Comparison of ENCODE assay signal across 12 mouse cellular contexts in genomic region chr3:103497696-103498095, GRCm38 (mm10).
"Had no signal": no experiment of that assay in that cellular context is flagged by ENCODE, and none has a peak within 500 bp of the region (broad histone marks: within the 10 kb centered on the region; RNA-seq: fewer than 3 reads in every experiment).

No protein-coding gene starts in this region.

- H3K27ac ChIP-seq: kidney, embryonic 15.5 days; left cerebral cortex, adult 2 months; limb, embryonic 12.5 days; liver, embryonic 14.5 days; midbrain, embryonic 13.5 days had no signal

- H3K4me1 ChIP-seq: midbrain, embryonic 13.5 days had no signal

- ATAC-seq: lung, postnatal 0 days; midbrain, embryonic 13.5 days had no signal

- DNase-seq: kidney, postnatal 14 days; liver; lung, adult 2 months; lung, postnatal 36 days; right cerebral cortex, adult 18-20 months; thymus, postnatal 4 days had no signal

- H3K27me3 ChIP-seq: kidney, embryonic 15.5 days; limb, embryonic 12.5 days; midbrain, embryonic 13.5 days had no signal

- H3K4me2 ChIP-seq: kidney, embryonic 15.5 days; limb, embryonic 12.5 days; midbrain, embryonic 13.5 days had no signal

- H3K36me3 ChIP-seq: kidney, embryonic 15.5 days; limb, embryonic 12.5 days; midbrain, embryonic 13.5 days had no signal

- H3K9ac ChIP-seq: kidney, embryonic 15.5 days; limb, embryonic 12.5 days; liver, embryonic 14.5 days; midbrain, embryonic 13.5 days had no signal

- H3K4me3 ChIP-seq: kidney, embryonic 15.5 days; left cerebral cortex, adult 2 months; limb, embryonic 12.5 days; midbrain, embryonic 13.5 days had no signal

- H3K9me3 ChIP-seq: kidney, embryonic 15.5 days; limb, embryonic 12.5 days; midbrain, embryonic 13.5 days had no signal
